Mouse (Mus musculus) embryonic facial prominence, embryonic 15.5 days (tissue): ENCODE measurements around the gene Btbd2. TPM values are rescaled to one million over a fixed set of nuclear protein-coding genes. Genes with fewer than 3 reads are reported as not detected.
A peak's percentile ranks its signal among the peaks of the same experiment; 100 is the strongest.

Experiments used
- ATAC-seq: fragments of 200-750 bp; cut with Nextera tagmentation; 2 replicates; pipeline ENCODE4 v1.8.0; 2017; ENCODE audit warnings: low read depth, moderate TSS enrichment; ENCODE audit not compliant: insufficient number of reproducible peaks, low FRiP score, low TSS enrichment
- H3K27ac ChIP-seq: fragments of 300-500 bp; sonication (generic); replicated peaks from 2 replicates; pipeline ENCODE4 v1.5.1; 2015; ENCODE audit warnings: mild to moderate bottlenecking, inconsistent platforms
- H3K27me3 ChIP-seq: fragments of 300-500 bp; sonication (generic); 2 replicates; pipeline ENCODE4 v1.6.1; 2015; ENCODE audit warnings: inconsistent platforms
- H3K36me3 ChIP-seq: fragments of 300-500 bp; sonication (generic); 2 replicates; pipeline ENCODE4 v1.6.1; 2015; ENCODE audit warnings: mild to moderate bottlenecking, inconsistent platforms
- H3K4me1 ChIP-seq: fragments of 300-500 bp; sonication (generic); 2 replicates; pipeline ENCODE4 v1.6.1; 2015; ENCODE audit warnings: inconsistent platforms
- H3K4me2 ChIP-seq: fragments of 300-500 bp; sonication (generic); replicated peaks from 2 replicates; pipeline ENCODE4 v1.6.1; 2015; ENCODE audit warnings: mild to moderate bottlenecking, inconsistent platforms
- H3K4me3 ChIP-seq: fragments of 300-500 bp; sonication (generic); replicated peaks from 2 replicates; pipeline ENCODE4 v1.5.1; 2015; ENCODE audit warnings: mild to moderate bottlenecking, inconsistent platforms
- H3K9ac ChIP-seq: fragments of 300-500 bp; sonication (generic); 2 replicates; pipeline ENCODE4 v1.6.1; 2015; ENCODE audit warnings: inconsistent platforms
- H3K9me3 ChIP-seq: fragments of 300-500 bp; sonication (generic); replicated peaks from 2 replicates; pipeline ENCODE4 v1.6.1; 2016; ENCODE audit warnings: inconsistent platforms
- WGBS: fragments of 180-500 bp; shearing (Covaris S2); methylation state at CpG from one replicate; pipeline ENCODE4 v1.1.7; 2015; 5-methylcytosine and 5-hydroxymethylcytosine counted together
- polyA plus RNA-seq: library from polyadenylated mRNA; unstranded; fragments of >200 nt; fragmentation: Nextera tagmentation; extraction: Ambion mirVana; gene quantifications from 2 replicates; pipeline ENCODE4 v1.2.1, GENCODE M21; 2015

The Btbd2 gene
- polyA plus RNA-seq, 1 experiment from 2014 or later, result 82.2 TPM

DNA sequence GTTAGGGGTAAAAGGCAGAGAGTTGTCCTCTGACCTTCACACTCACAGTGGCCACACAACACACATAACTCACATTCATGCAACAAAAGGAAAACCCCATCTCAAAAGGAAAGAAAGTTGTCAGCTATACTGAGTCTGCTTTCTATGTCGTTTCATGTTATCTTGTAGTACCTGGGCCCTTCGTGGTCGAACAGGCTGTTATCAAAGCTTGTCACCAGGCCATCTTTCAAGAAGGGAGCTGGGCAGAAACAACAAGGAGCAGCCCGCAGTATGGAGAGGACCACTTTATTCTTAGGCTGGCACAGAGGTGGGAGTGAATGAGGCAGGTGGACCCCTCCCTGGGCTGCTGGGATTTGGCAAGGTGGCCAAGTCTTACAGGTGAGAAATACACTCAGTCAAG lies 28.1 kb upstream of the Btbd2 start:
- Histone ChIP-seq H3K4me2 (no peak overlapping the region), H3K9me3 (no peaks in the 10 kb centered on the region), H3K9ac (no peak overlapping the region), H3K36me3 (peaks cover 48% of the 10 kb centered on the region), H3K27me3 (no peaks in the 10 kb centered on the region), H3K27ac (no peak overlapping the region), H3K4me1 (peaks cover 4% of the 10 kb centered on the region), H3K4me3 (no peak overlapping the region)
- WGBS, result 96% methylated on average over 4 of the region's 4 CpGs
- no peak for ATAC-seq

DNA sequence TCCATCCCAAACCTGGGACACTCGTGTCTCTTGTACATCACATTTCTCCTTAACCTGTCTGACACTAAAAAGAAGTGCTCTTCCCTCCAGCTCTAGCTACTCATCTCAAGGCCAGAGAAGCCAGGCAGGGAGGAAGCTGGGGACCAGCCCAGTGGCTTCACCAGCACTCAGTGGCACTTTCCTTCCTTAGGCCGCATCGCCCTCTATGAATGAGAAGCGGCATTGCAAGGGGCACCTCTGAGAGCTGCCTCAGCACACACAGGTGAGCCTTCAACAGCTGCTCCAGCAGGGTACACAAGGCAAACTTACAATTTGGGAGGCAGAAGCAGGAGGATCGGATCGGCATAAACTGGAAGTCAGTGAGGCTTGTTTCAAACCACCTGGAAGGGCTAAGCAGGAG lies 27.3 kb upstream of the Btbd2 start:
- no peak overlapping the region for H3K4me2 ChIP-seq
- WGBS, result 61% methylated on average over 6 of the region's 6 CpGs
- H3K27me3 ChIP-seq, result no peaks in the 10 kb centered on the region
- no peak overlapping the region for H3K9ac ChIP-seq
- H3K36me3 ChIP-seq, result peaks cover 41% of the 10 kb centered on the region
- ATAC-seq, result no peak
- H3K4me3 ChIP-seq, result no peak overlapping the region
- peaks cover 12% of the 10 kb centered on the region for H3K4me1 ChIP-seq
- H3K9me3 ChIP-seq, result no peaks in the 10 kb centered on the region
- no peak overlapping the region for H3K27ac ChIP-seq

DNA sequence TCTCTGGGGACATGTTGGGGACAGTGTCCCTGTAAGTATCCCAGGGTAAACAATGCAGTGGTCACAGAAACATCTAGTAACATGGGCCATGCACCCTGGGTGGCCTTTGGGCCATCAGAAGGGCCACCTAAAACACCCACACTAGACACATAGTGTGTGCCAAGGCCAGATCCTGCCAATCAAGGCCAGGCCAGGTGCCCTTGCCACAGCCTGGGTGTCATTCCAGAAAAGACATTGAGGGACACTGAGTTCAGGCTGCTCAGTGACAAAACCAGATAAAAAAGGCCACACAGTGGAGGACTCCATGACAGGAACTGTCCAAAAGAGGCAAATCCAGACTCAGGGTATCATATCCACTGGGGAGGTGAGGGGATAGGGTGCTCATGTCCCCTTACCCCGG lies 26.8 kb upstream of the Btbd2 start:
- H3K4me2 ChIP-seq, result no peak overlapping the region
- ATAC-seq, result no peak

DNA sequence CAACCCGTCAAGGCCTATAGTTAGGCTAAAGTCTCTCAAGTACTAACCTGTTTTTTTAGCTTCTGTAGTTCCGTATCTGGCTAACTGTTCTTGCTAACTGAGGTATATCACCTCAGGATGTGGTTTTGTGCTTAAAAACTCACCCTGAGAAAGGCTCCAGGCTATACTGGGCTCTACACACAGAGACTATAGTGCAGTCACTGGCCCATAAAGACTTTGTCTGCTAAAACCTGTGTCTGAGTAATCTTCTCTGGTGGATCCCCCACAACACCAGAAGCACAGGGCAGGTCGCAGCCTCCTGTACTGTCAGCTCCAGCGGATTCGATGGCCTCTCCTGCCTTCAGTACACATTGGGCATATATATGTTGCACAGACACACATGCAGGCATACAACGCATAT lies 25.1 kb upstream of the Btbd2 start:
- Histone ChIP-seq H3K27ac (no peak overlapping the region), H3K4me2 (no peak overlapping the region), H3K4me3 (no peak overlapping the region), H3K36me3 (peaks cover 31% of the 10 kb centered on the region), H3K9ac (no peak overlapping the region), H3K4me1 (peaks cover 34% of the 10 kb centered on the region), H3K27me3 (no peaks in the 10 kb centered on the region), H3K9me3 (no peaks in the 10 kb centered on the region)
- 91% methylated on average over 6 of the region's 6 CpGs for WGBS
- no peak for ATAC-seq

More for the DNA sequence above, 26.8 kb upstream of the Btbd2 start:
- Histone ChIP-seq H3K9me3 (no peaks in the 10 kb centered on the region), H3K27ac (no peak overlapping the region), H3K9ac (no peak overlapping the region), H3K4me1 (peaks cover 18% of the 10 kb centered on the region), H3K36me3 (peaks cover 38% of the 10 kb centered on the region), H3K4me3 (no peak overlapping the region), H3K27me3 (no peaks in the 10 kb centered on the region)
- WGBS, result 88% methylated on average over 1 of the region's 1 CpGs

DNA sequence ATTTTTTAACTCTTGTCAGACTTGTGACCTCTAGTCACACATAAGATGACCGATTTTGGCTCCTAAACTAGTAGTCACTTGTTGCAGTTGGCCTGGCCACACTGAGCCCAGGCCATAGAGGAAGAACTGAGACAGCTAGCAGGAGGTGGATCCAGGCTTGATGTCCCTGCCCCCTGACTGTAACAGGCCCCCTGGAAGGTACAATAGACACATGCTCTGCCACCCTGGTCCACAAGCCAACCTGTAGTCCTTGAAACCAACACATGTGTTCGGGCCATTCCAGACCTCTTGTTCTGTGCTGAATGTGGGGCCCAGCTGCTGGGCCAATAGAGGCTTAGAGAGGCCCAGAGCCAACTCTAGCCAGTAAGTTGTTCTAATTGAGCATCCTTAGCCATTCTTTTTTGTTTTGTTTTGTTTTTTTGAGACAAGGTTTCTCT lies 23.4 kb upstream of the Btbd2 start:
- H3K4me3 ChIP-seq, result no peak overlapping the region
- H3K9me3 ChIP-seq, result no peaks in the 10 kb centered on the region
- ATAC-seq, result no peak
- peaks cover 14% of the 10 kb centered on the region for H3K36me3 ChIP-seq
- peak overlapping the region; percentile 99 for H3K27ac ChIP-seq
- H3K4me2 ChIP-seq, result no peak overlapping the region
- 77% methylated on average over 2 of the region's 2 CpGs for WGBS
- H3K4me1 ChIP-seq, result peaks cover 38% of the 10 kb centered on the region
- H3K9ac ChIP-seq, result no peak overlapping the region
- no peaks in the 10 kb centered on the region for H3K27me3 ChIP-seq

DNA sequence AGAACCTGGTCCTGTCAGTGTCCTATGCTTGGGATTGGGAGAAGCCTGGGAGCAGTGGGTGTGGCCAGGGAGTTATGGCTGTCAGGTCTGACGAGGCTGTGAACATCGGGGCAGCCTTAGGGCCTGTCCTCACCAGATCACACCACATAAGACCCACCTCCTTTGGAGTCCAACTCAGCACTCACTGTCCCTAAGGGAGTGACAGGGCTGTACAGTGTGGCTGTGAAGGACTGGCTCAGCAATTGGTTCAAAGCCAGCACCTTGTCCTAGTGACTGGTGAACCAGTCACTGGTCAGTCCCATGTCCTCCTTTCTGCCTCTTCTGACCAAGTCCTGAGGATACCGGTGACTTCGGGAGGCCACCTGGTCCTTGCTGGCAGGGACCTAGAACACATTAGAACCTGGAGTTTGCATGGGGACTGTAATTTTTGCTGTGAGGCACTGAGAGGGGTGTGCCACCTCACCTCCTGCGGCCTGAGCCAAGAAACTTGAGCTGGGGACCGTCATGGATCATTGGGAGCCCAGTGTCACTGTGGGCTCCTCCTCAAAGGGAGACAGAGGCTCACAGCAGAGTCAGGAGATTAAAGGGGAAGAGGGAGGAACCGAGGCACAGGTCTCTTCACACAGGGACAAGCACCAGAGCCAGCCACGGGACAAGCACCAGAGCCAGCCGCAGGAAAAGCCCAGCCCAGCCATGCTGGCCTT lies 22.8 kb upstream of the Btbd2 start:
- no peak overlapping the region for H3K9ac ChIP-seq
- no peak overlapping the region for H3K4me3 ChIP-seq
- peak overlapping the region; percentile 99 for H3K27ac ChIP-seq
- H3K27me3 ChIP-seq, result no peaks in the 10 kb centered on the region
- H3K9me3 ChIP-seq, result no peaks in the 10 kb centered on the region
- ATAC-seq, result no peak
- 0 out of 2 replicates have a peak, but pooled peaks cover 8% of the 10 kb centered on the region for H3K36me3 ChIP-seq
- WGBS, result 50% methylated on average over 9 of the region's 9 CpGs
- H3K4me2 ChIP-seq, result no peak overlapping the region
- peaks cover 44% of the 10 kb centered on the region for H3K4me1 ChIP-seq

DNA sequence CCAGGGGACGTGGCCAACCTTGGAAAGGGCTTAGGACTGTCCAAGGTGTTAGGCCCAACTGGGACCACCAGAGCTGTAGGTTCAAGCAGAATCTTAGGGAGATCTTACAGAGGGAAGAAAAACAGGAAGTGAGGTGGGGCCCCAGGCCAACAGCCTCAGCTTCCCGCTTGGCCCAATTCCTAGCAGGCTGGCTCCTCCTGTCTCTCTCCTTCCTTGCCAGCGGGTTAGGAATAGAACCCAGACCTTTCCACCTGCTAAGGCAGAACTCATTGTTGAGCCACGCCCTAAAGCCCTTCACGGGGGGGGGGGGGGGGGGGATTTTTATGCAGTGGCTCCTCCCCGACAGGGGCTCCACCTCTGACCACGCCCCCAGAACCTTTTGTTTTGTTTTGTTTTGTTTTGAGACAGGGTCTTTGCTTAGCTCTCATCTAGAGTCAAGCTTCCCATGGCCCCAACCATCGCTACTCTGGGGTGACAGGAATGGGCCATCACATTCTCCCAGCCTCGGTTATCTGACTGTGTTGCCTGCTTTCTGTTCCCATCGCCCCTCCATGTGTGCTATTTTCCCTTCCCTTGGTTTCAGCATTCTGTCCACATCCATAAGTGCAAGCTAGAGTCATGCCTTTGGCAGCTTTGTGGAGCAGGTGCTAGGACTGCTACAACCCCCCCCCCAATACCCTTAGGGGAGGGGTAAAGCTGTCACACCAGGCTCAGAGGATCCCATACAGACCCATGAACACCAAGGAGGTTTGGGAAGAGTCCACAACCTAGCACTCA lies 21.9 kb upstream of the Btbd2 start:
- Histone ChIP-seq H3K9ac (no peak overlapping the region), H3K27me3 (no peaks in the 10 kb centered on the region), H3K27ac (peak overlapping the region; percentile 99), H3K9me3 (no peaks in the 10 kb centered on the region), H3K4me3 (no peak overlapping the region), H3K4me1 (peaks cover 53% of the 10 kb centered on the region), H3K36me3 (0 out of 2 replicates have a peak, but pooled peaks cover 4% of the 10 kb centered on the region), H3K4me2 (peak overlapping the region; percentile 84; the same call in 1 of the 2 replicates)
- 49% methylated on average over 9 of the region's 10 CpGs for WGBS
- no peak for ATAC-seq

DNA sequence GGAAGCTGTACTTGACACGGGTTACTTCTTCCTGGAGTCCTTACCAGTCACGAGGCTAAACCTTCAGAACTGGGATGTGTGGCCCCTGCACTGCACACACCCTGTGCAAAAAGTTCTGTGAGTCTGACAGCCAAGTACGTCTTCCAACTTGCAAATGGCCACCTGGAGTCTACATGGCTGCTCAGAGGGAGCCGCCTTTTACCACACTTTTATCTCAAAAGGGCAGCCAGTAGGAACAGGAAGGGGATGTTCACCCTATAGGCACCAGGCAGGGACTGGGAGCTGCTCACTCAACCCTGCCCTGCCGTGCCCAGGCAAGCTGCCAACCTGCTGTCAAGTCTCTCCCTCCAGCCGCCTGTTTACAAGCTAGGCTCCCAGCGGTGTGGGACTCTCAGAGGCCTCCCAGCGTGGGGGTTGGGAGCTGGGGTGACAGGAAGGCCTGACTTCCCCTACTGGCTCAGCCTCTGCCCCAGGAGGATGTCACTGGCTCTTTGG lies 21.1 kb upstream of the Btbd2 start, which contains the start of gene Mknk2:
Gene Mknk2, minus strand, starts transcription at position 171 of the 495 bp plus-strand sequence.
- H3K4me1 ChIP-seq, result peaks cover 61% of the 10 kb centered on the region
- peak; percentile 11 for ATAC-seq
- 16% methylated on average over 8 of the region's 8 CpGs for WGBS

DNA sequence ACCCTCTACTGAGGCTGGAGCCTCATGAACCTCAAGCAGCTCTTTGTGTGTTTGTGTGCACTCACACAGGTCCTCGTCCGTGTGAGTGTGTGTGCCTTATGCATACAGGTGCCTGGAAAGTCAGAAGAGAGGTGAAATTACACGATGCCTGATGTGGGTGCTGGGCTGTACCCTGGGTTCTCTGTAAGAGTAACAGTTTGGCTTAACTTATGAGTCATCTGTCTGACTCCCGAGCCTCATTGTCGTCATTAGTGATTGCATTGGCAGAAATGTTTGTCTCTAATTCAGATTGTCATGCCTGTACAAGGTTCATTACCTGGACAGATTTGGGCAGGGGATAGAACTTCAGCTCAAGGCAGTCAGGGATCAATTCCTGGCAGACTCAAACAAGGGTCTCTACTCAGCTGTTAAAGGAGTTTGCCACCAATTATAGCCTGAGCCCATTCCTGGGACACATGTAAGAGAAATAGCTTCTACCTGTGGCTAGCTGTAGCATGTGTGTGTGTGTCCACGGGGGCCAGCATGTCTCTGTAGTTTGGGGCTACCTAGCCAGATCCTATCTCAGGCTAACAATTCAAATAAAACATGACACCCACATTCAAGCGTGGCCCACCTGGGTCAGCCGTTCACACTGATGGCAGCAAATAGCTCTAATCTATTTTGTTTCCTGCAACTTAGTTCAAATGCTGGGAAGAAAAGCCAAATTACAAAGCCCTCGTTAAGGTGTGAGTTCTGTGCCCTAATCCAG lies 20.4 kb upstream of the Btbd2 start:
- Histone ChIP-seq H3K36me3 (0 out of 2 replicates have a peak, but pooled peaks cover under 1% of the 10 kb centered on the region), H3K27ac (peak overlapping the region; percentile 99), H3K27me3 (no peaks in the 10 kb centered on the region), H3K9ac (peak overlapping the region; percentile 65), H3K4me3 (peak overlapping the region; percentile 97), H3K9me3 (no peaks in the 10 kb centered on the region), H3K4me1 (peaks cover 68% of the 10 kb centered on the region), H3K4me2 (peak overlapping the region; percentile 84)
- no peak for ATAC-seq
- 27% methylated on average over 9 of the region's 9 CpGs for WGBS

More for the DNA sequence above, 21.1 kb upstream of the Btbd2 start, which contains the start of gene Mknk2:
- peak within 1 kb of the TSS; percentile 97 for H3K4me3 ChIP-seq
- H3K27ac ChIP-seq, result peak within 1 kb of the TSS; percentile 99
- peak within 1 kb of the TSS; percentile 65 for H3K9ac ChIP-seq
- peak within 1 kb of the TSS; percentile 84 for H3K4me2 ChIP-seq
- no peaks in the 10 kb centered on the region for H3K27me3 ChIP-seq
- H3K9me3 ChIP-seq, result no peaks in the 10 kb centered on the region
- no peaks in the 10 kb centered on the region for H3K36me3 ChIP-seq

DNA sequence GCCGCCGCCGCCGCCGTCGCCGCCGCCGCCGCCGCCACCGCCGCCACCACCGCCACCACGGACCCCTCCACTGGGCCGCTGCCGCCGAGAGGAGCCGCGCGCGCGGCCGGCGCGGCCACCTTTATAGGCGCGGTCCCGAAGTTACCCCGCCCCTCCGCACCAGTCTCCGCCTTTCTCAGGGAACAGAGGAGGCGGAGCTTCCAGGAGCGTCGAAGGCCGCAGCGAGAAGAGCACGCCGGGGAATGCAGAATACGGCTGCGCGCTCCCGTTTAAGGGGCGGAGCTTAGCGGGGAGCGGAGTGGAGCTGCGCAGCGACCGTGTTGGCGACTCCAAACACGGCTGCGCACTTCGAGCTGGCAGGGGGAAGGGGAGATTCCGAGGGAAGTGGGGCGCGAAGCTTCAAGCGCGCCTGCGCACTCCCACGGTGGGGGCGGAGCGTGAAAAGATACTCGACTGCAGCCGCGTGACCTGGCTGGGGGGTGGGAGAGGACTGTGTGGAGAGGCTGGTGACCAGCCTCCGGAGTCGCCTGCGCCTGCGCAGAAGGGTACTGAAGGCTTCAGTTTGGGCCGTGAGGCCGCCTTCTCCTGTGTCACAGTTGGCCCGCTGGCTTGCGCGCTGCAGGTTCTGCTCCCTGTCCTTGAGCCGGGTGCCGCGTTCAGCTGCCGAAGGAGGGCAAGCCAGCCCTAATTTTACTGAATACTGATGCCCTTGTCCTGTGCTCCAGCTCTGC lies 19.5 kb upstream of the Btbd2 start:
- Histone ChIP-seq H3K4me2 (peak overlapping the region; percentile 84), H3K9me3 (no peaks in the 10 kb centered on the region), H3K27me3 (no peaks in the 10 kb centered on the region), H3K4me1 (peaks cover 76% of the 10 kb centered on the region), H3K27ac (peak overlapping the region; percentile 99), H3K36me3 (peaks cover 9% of the 10 kb centered on the region), H3K4me3 (peak overlapping the region; percentile 97), H3K9ac (peak overlapping the region; percentile 98)
- peak; percentile 92 for ATAC-seq
- WGBS, result under 1% methylated on average over 55 of the region's 78 CpGs
